Mouse (Mus musculus): ENCODE data around the gene Cactin. TPM values are rescaled to one million over a fixed set of nuclear protein-coding genes. Genes with fewer than 3 reads are reported as not detected.

Cactin gene
- total and polyA plus RNA-seq, 2 experiments from 2014 or later: 13.7 to 14.3 TPM

DNA sequence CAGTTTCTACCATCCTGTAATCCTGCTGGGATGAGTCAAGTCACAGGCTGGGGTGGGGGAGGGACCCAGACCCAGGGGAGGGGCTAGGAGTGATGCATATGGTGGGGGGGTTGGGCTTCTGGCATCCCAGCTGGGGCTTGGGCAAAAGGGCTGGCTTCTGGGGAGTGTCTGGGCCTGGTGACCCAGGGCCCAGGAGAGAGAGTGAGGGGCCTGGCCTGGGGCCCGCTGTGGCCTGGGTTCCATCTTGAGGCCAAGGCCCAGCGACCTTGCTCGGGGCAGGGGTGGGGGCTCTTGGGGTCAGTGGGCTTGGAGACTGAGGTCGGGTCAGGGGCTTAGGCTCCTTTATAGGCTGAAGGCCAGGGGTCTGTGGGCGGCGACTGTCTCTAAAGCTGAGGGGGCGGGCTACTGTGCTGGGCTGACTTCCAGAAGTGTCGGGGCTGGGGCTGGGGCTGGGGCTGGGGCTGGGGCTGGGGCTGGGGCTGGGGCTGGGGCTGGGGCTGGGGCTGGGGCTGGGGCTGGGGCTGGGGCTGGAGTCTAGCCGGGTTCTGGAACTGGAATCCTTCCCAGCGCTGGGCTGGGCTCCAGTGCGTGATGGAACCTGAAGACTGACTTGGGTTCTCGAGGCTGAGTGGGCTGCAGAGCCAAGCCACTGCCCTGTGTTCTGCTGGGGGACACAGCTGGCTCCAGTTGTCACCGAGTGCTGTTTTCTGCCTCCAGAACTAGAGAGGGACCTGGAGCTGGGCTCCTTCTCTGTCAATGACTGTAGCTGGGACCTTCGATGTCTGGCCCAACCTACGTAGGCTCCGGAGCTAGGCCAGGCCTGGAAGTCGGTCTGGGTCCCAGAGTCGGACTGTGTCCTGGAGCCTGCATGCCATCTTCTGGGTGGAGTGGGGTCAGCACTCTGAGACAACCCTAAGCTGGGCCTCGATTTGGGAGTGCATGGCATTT is 14.8 kb downstream of the Cactin start:
- Histone ChIP-seq H3K36me3 (replicated peaks; ENCODE audit: control insufficient read depth, insufficient read depth, low read length) (no peaks in the 10 kb centered on the region), H3K9me3 (replicated peaks; ENCODE audit: control insufficient read depth, low read length) (no peaks in the 10 kb centered on the region), H3K27ac (ENCODE audit: low read depth) (peak overlapping the region; percentile 64), H3K4me2 (ENCODE audit: low read depth, low read length) (no peak overlapping the region), H3K27me3 (ENCODE audit: control insufficient read depth, insufficient read depth, low read length) (no peaks in the 10 kb centered on the region), H3K4me1 (ENCODE audit: control insufficient read depth, insufficient read depth) (peaks cover 6% of the 10 kb centered on the region), H3K9ac (replicated peaks; ENCODE audit: low read depth, low read length) (no peak overlapping the region), H3K4me3 (ENCODE audit: low read depth, low read length) (no peak overlapping the region)
- ATAC-seq (ENCODE audit: insufficient read depth, low read depth) (0 out of 2 replicates have a peak, but pooled peaks have one; percentile 24), DNase-seq (ENCODE audit: low spot score) (no peak)
- 54% methylated on average over 18 of the region's 19 CpGs for WGBS
- TF ChIP-seq CTCF (IDR thresholded peaks at IDR 0.05; ENCODE audit: low read depth) (no peak), EP300 (IDR thresholded peaks at IDR 0.05; ENCODE audit: low read depth) (no peak)

GRCm38 (mm10) chr10:81336558-81336957 is 15.7 kb downstream of the Cactin start:
- Histone ChIP-seq H3K4me2 (ENCODE audit: low read depth, low read length) (no peak overlapping the region), H3K27me3 (ENCODE audit: control insufficient read depth, insufficient read depth, low read length) (no peaks in the 10 kb centered on the region), H3K9ac (replicated peaks; ENCODE audit: low read depth, low read length) (no peak overlapping the region), H3K27ac (ENCODE audit: low read depth) (no peak overlapping the region), H3K4me3 (ENCODE audit: low read depth, low read length) (no peak overlapping the region), H3K36me3 (replicated peaks; ENCODE audit: control insufficient read depth, insufficient read depth, low read length) (no peaks in the 10 kb centered on the region), H3K9me3 (replicated peaks; ENCODE audit: control insufficient read depth, low read length) (no peaks in the 10 kb centered on the region), H3K4me1 (ENCODE audit: control insufficient read depth, insufficient read depth) (peaks cover 4% of the 10 kb centered on the region; the same call in 1 of the 2 replicates)
- ATAC-seq (ENCODE audit: insufficient read depth, low read depth) (no peak), DNase-seq (ENCODE audit: low spot score) (no peak)
- 94% methylated on average over 4 of the region's 4 CpGs for WGBS
- TF ChIP-seq CTCF (IDR thresholded peaks at IDR 0.05; ENCODE audit: low read depth) (no peak), EP300 (IDR thresholded peaks at IDR 0.05; ENCODE audit: low read depth) (no peak)

DNA sequence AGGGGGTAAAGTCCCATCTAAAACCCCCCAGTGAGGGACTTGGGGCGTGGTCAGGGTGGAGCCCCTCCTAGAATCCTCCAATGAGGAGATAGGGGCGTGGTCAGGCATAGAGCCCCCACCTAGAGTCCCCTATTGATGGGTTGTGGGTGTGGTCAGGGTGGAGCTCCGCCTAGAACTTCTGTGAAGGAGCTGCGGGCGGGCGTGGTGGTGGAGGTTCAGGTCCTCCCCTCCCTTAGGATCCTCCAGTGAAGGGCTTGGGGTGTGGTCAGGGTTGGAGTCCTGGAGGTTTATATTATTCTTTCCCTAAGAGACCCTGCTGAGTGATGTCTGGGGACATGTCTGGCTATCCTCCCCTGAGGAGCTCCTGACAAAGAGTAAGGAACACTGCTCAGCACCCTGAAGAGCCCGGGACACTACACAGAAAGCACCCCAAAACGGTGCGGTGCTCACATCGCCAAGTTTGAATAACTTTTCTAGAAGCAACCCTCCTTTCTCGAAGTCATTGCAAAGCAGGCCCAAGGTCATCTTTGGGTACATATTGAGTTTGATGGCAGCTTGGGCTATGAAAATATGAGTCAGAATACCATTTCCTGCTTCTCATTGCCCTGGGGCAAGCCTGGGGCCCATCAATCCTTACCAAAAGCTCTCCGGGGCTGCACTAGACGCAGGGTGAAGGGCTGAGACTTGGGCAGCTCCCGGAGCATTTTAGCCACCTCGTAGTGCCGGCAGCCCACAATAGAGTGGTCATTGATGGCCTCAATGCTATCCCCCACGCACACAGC is 19.8 kb downstream of the Cactin start:
- Histone ChIP-seq H3K27me3 (ENCODE audit: control insufficient read depth, insufficient read depth, low read length) (peaks cover 19% of the 10 kb centered on the region), H3K9ac (replicated peaks; ENCODE audit: low read depth, low read length) (no peak overlapping the region), H3K4me1 (ENCODE audit: control insufficient read depth, insufficient read depth) (no peaks in the 10 kb centered on the region), H3K4me3 (ENCODE audit: low read depth, low read length) (no peak overlapping the region), H3K27ac (ENCODE audit: low read depth) (no peak overlapping the region), H3K9me3 (replicated peaks; ENCODE audit: control insufficient read depth, low read length) (no peaks in the 10 kb centered on the region), H3K4me2 (ENCODE audit: low read depth, low read length) (no peak overlapping the region), H3K36me3 (replicated peaks; ENCODE audit: control insufficient read depth, insufficient read depth, low read length) (no peaks in the 10 kb centered on the region)
- 57% methylated on average over 17 of the region's 17 CpGs for WGBS
- ATAC-seq (ENCODE audit: insufficient read depth, low read depth): no peak
- no peak for DNase-seq (ENCODE audit: low spot score)
- no peak for TF ChIP-seq EP300 (IDR thresholded peaks at IDR 0.05; ENCODE audit: low read depth)
- no peak for TF ChIP-seq CTCF (IDR thresholded peaks at IDR 0.05; ENCODE audit: low read depth)

- peaks cover 19% of the 10 kb centered on the region for H3K27me3 ChIP-seq (ENCODE audit: control insufficient read depth, insufficient read depth, low read length)
- H3K4me3 ChIP-seq (ENCODE audit: low read depth, low read length): no peak overlapping the region
- H3K4me2 ChIP-seq (ENCODE audit: low read depth, low read length): no peak overlapping the region
- no peaks in the 10 kb centered on the region for H3K4me1 ChIP-seq (ENCODE audit: control insufficient read depth, insufficient read depth)
- peaks cover 6% of the 10 kb centered on the region for H3K36me3 ChIP-seq (replicated peaks; ENCODE audit: control insufficient read depth, insufficient read depth, low read length)
- WGBS: 40% methylated on average over 16 of the region's 16 CpGs
- DNase-seq (ENCODE audit: low spot score): no peak
- no peaks in the 10 kb centered on the region for H3K9me3 ChIP-seq (replicated peaks; ENCODE audit: control insufficient read depth, low read length)
- TF ChIP-seq CTCF (IDR thresholded peaks at IDR 0.05; ENCODE audit: low read depth) (peak; percentile 70), EP300 (IDR thresholded peaks at IDR 0.05; ENCODE audit: low read depth) (no peak)
- H3K27ac ChIP-seq (ENCODE audit: low read depth): no peak overlapping the region
- H3K9ac ChIP-seq (replicated peaks; ENCODE audit: low read depth, low read length): no peak overlapping the region
- no peak for ATAC-seq (ENCODE audit: insufficient read depth, low read depth)
Observed at GRCm38 (mm10) chr10:81341333-81341949, 20.5 kb downstream of the Cactin start.

All from heart, postnatal 0 days (tissue).